Mouse (Mus musculus): ENCODE data around the gene Mpzl1. TPM values are rescaled to one million over a fixed set of nuclear protein-coding genes. Genes with fewer than 3 reads are reported as not detected.

Gene Mpzl1
- polyA plus RNA-seq, 1 experiment: 0.53 TPM

- no peaks in the 10 kb centered on the region for H3K9me3 ChIP-seq
- peaks cover 26% of the 10 kb centered on the region for H3K27me3 ChIP-seq (replicated peaks)
- H3K4me3 ChIP-seq (replicated peaks): no peak overlapping the region
- TF ChIP-seq GATA1 (IDR thresholded peaks at IDR 0.05; ENCODE audit: borderline replicate concordance, low read length) (no peak), FLI1 (IDR thresholded peaks at IDR 0.05; ENCODE audit: low read length) (no peak)
- H3K36me3 ChIP-seq (replicated peaks; ENCODE audit: low read length): no peaks in the 10 kb centered on the region
- peaks cover 19% of the 10 kb centered on the region for H3K4me1 ChIP-seq
Measured at GRCm38 (mm10) chr1:165625058-165625457, 9.3 kb downstream of the Mpzl1 start.

DNA sequence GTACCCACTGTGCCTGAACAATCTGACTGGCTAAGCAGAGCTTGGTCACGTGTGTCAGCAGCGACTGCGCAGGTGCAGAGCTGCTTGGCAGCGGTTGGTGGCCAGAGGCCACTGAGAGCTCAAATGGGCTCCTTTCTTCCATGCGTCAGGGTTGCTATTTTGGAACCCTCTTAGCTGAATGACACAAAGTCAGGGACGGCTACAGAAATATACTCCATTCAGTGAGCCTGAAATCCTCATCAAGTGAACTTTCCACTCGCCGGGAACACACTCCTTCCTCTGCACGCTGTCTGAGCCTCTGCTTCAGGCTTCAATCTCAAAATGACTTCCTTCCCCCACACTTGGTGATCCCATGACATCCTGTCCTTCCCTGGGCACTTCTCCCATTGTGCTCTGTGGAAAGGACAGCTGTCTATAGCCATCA, 16.1 kb downstream of the Mpzl1 start:
- Histone ChIP-seq H3K27me3 (replicated peaks) (peaks cover 17% of the 10 kb centered on the region), H3K4me3 (replicated peaks) (no peak overlapping the region), H3K36me3 (replicated peaks; ENCODE audit: low read length) (no peaks in the 10 kb centered on the region), H3K9me3 (peaks cover 8% of the 10 kb centered on the region), H3K4me1 (peaks cover 5% of the 10 kb centered on the region; the same call in 1 of the 2 replicates)
- TF ChIP-seq FLI1 (IDR thresholded peaks at IDR 0.05; ENCODE audit: low read length) (no peak), GATA1 (IDR thresholded peaks at IDR 0.05; ENCODE audit: borderline replicate concordance, low read length) (no peak)

- TF ChIP-seq GATA1 (IDR thresholded peaks at IDR 0.05; ENCODE audit: borderline replicate concordance, low read length): no peak
- no peak for TF ChIP-seq FLI1 (IDR thresholded peaks at IDR 0.05; ENCODE audit: low read length)
- Histone ChIP-seq H3K36me3 (replicated peaks; ENCODE audit: low read length) (no peaks in the 10 kb centered on the region), H3K4me1 (peaks cover 9% of the 10 kb centered on the region), H3K4me3 (replicated peaks) (no peak overlapping the region), H3K9me3 (peaks cover 8% of the 10 kb centered on the region), H3K27me3 (replicated peaks) (peaks cover 21% of the 10 kb centered on the region)
Measured at GRCm38 (mm10) chr1:165617166-165617891, 17.0 kb downstream of the Mpzl1 start.

- Histone ChIP-seq H3K36me3 (replicated peaks; ENCODE audit: low read length) (no peaks in the 10 kb centered on the region), H3K4me1 (peaks cover 9% of the 10 kb centered on the region), H3K9me3 (peaks cover 8% of the 10 kb centered on the region), H3K27me3 (replicated peaks) (peaks cover 21% of the 10 kb centered on the region), H3K4me3 (replicated peaks) (no peak overlapping the region)
- no peak for TF ChIP-seq FLI1 (IDR thresholded peaks at IDR 0.05; ENCODE audit: low read length)
- TF ChIP-seq GATA1 (IDR thresholded peaks at IDR 0.05; ENCODE audit: borderline replicate concordance, low read length): no peak
Measured at GRCm38 (mm10) chr1:165616652-165617051, 17.7 kb downstream of the Mpzl1 start.

DNA sequence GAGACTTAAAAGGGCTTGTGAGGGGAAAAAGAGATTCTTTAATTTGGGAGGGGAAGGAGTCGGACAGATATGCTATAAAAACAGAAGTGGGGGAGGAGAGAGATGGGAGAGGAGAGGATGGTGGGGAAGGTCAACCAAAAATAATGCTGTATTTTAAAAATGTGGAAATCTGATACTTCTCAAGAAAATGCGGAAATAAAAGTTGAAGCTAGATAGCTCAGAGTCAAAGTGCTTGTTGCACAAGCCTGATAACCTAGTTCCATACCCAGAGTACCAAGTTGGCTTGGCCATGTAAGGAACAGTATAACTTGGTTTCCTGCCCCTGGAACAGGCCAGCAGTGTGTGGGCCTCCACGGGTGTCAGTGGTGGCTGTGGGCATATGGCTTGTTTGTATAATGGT, 19.5 kb downstream of the Mpzl1 start:
- Histone ChIP-seq H3K4me1 (peaks cover 16% of the 10 kb centered on the region), H3K27me3 (replicated peaks) (peaks cover 24% of the 10 kb centered on the region), H3K4me3 (replicated peaks) (no peak overlapping the region), H3K9me3 (peaks cover 8% of the 10 kb centered on the region), H3K36me3 (replicated peaks; ENCODE audit: low read length) (no peaks in the 10 kb centered on the region)
- TF ChIP-seq FLI1 (IDR thresholded peaks at IDR 0.05; ENCODE audit: low read length): no peak
- no peak for TF ChIP-seq GATA1 (IDR thresholded peaks at IDR 0.05; ENCODE audit: borderline replicate concordance, low read length)

GRCm38 (mm10) chr1:165613926-165614325, 20.4 kb downstream of the Mpzl1 start:
- H3K4me1 ChIP-seq: peaks cover 20% of the 10 kb centered on the region
- H3K36me3 ChIP-seq (replicated peaks; ENCODE audit: low read length): no peaks in the 10 kb centered on the region
- H3K27me3 ChIP-seq (replicated peaks): peaks cover 22% of the 10 kb centered on the region
- H3K9me3 ChIP-seq: peaks cover 8% of the 10 kb centered on the region
- no peak overlapping the region for H3K4me3 ChIP-seq (replicated peaks)
- TF ChIP-seq GATA1 (IDR thresholded peaks at IDR 0.05; ENCODE audit: borderline replicate concordance, low read length) (no peak), FLI1 (IDR thresholded peaks at IDR 0.05; ENCODE audit: low read length) (no peak)

GRCm38 (mm10) chr1:165612714-165613113, 21.6 kb downstream of the Mpzl1 start:
- no peak overlapping the region for H3K4me3 ChIP-seq (replicated peaks)
- peaks cover 21% of the 10 kb centered on the region for H3K27me3 ChIP-seq (replicated peaks)
- H3K4me1 ChIP-seq: peaks cover 15% of the 10 kb centered on the region
- peaks cover 8% of the 10 kb centered on the region for H3K9me3 ChIP-seq
- TF ChIP-seq GATA1 (IDR thresholded peaks at IDR 0.05; ENCODE audit: borderline replicate concordance, low read length): no peak
- TF ChIP-seq FLI1 (IDR thresholded peaks at IDR 0.05; ENCODE audit: low read length): no peak
- no peaks in the 10 kb centered on the region for H3K36me3 ChIP-seq (replicated peaks; ENCODE audit: low read length)

DNA sequence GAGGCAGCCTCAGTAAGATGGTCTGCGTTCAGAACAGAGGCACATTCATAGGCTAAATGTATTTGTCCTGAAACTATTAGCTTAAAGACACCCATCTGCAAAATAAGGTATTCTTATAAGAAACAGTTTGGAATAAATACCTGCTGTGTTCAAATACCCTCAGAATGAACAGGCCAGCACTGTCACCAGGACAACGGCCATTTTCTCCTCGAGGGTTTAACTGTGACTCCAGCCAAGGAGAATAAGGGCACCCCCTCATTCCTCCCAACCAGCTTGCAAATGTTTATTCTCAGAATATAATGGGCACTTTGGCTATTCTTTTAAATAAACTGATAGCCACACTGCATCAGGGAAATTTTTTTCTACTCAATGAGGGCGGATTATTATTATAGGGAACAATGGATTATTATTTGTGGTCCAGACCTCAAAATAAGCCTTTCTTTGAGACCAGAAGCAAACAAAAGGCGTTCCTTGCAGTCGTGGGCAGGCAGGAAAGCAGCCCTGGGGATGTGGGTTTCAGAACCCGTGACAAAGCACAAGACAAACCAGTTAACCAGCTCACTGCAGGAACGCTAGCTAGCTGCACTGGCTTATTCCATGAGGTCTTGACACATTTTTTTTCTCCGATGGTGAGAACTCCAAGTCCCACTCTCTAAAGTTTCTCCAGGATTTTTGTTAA, 23.9 kb downstream of the Mpzl1 start:
- Histone ChIP-seq H3K9me3 (peaks cover 7% of the 10 kb centered on the region), H3K27me3 (replicated peaks) (peaks cover 31% of the 10 kb centered on the region), H3K36me3 (replicated peaks; ENCODE audit: low read length) (no peaks in the 10 kb centered on the region), H3K4me3 (replicated peaks) (no peak overlapping the region), H3K4me1 (peaks cover 15% of the 10 kb centered on the region)
- TF ChIP-seq GATA1 (IDR thresholded peaks at IDR 0.05; ENCODE audit: borderline replicate concordance, low read length) (no peak), FLI1 (IDR thresholded peaks at IDR 0.05; ENCODE audit: low read length) (no peak)

- H3K27me3 ChIP-seq (replicated peaks): peaks cover 35% of the 10 kb centered on the region
- peaks cover 15% of the 10 kb centered on the region for H3K4me1 ChIP-seq
- no peak overlapping the region for H3K4me3 ChIP-seq (replicated peaks)
- H3K9me3 ChIP-seq: no peaks in the 10 kb centered on the region
- H3K36me3 ChIP-seq (replicated peaks; ENCODE audit: low read length): no peaks in the 10 kb centered on the region
- TF ChIP-seq FLI1 (IDR thresholded peaks at IDR 0.05; ENCODE audit: low read length): no peak
- TF ChIP-seq GATA1 (IDR thresholded peaks at IDR 0.05; ENCODE audit: borderline replicate concordance, low read length): no peak
Measured at GRCm38 (mm10) chr1:165609495-165610320, 24.6 kb downstream of the Mpzl1 start.

All from megakaryocyte, embryonic 14.5 days (primary cell).